Mouse (Mus musculus) CH12.LX (cell line): ENCODE measurements around the gene Sesn1. TPM values are rescaled to one million over a fixed set of nuclear protein-coding genes. Genes with fewer than 3 reads are reported as not detected.

Experiments used
- DNase-seq: peaks from one replicate; pipeline ENCODE4 v3.0.0-alpha.2; 2013; ENCODE audit errors: extremely low read depth
- H3K27ac ChIP-seq: 2 replicates; pipeline ENCODE4 v1.5.1; 2012; ENCODE audit warnings: low read depth, mild to moderate bottlenecking, control low read depth, moderate library complexity; ENCODE audit not compliant: insufficient read depth
- H3K27me3 ChIP-seq: replicated peaks from 2 replicates; pipeline ENCODE3; 2012; ENCODE audit warnings: inconsistent platforms
- H3K36me3 ChIP-seq, 2 experiments: replicated peaks in 1 of 2; 2 replicates each; pipeline versions ENCODE3 to v1.6.1; 2012; ENCODE audit warnings: inconsistent platforms in 1 of 2, low read length in 1 of 2, mild to moderate bottlenecking in 1 of 2, mixed read lengths in 1 of 2, moderate library complexity in 1 of 2; ENCODE audit not compliant: control insufficient read depth in 1 of 2, insufficient read depth in 1 of 2
- H3K4me1 ChIP-seq, 2 experiments: 2 replicates each; pipeline ENCODE4 v1.6.1; 2012; ENCODE audit warnings: inconsistent platforms in 1 of 2, moderate library complexity in 1 of 2; ENCODE audit not compliant: insufficient read depth in 2 of 2, control insufficient read depth in 1 of 2
- H3K4me2 ChIP-seq: 2 replicates; pipeline ENCODE4 v1.6.1; 2012; ENCODE audit warnings: low read depth, mild to moderate bottlenecking, control low read depth; ENCODE audit not compliant: poor library complexity, insufficient read depth, severe bottlenecking
- H3K4me3 ChIP-seq, 3 experiments: fragments of 150-350 bp in 1 of 3; sonication (generic) in 1 of 3; replicated peaks in 1 of 3; 2 replicates each; pipeline versions ENCODE3 to v1.5.1; 2011 to 2012; ENCODE audit warnings: low read depth in 2 of 3, low read length in 2 of 3, mild to moderate bottlenecking in 2 of 3, moderate library complexity in 2 of 3, control low read depth in 1 of 3, improper control_type of control experiment in 1 of 3, inconsistent platforms in 1 of 3, mixed read lengths in 1 of 3; ENCODE audit not compliant: poor library complexity in 1 of 3
- H3K79me2 ChIP-seq: replicated peaks from 2 replicates; pipeline ENCODE4 v1.6.1; 2012; ENCODE audit warnings: mild to moderate bottlenecking, moderate library complexity; ENCODE audit not compliant: control insufficient read depth, poor library complexity, insufficient read depth, severe bottlenecking; ENCODE audit errors: extremely low read depth
- H3K9ac ChIP-seq: 2 replicates; pipeline ENCODE4 v1.6.1; 2012; ENCODE audit warnings: low read depth, mild to moderate bottlenecking, control low read depth, moderate library complexity; ENCODE audit not compliant: insufficient read depth
- H3K9me3 ChIP-seq: replicated peaks from 2 replicates; pipeline ENCODE3; 2012; ENCODE audit warnings: low read length, inconsistent platforms, mixed read lengths
- CHD2 ChIP-seq: IDR thresholded peaks from 2 replicates; pipeline ENCODE4 v1.6.1; 2011; ENCODE audit warnings: low read length, improper control_type of control experiment
- E2F4 ChIP-seq: IDR thresholded peaks from 2 replicates; pipeline ENCODE4 v1.6.1; 2011; ENCODE audit warnings: low read depth, low read length, improper control_type of control experiment; ENCODE audit not compliant: insufficient replicate concordance
- EP300 ChIP-seq: IDR thresholded peaks from 2 replicates; pipeline ENCODE4 v1.6.1; 2011; ENCODE audit warnings: low read length, improper control_type of control experiment
- ETS1 ChIP-seq: conservative IDR thresholded peaks from 2 replicates; pipeline ENCODE4 v1.6.1; 2012; ENCODE audit warnings: low read depth, mild to moderate bottlenecking, inconsistent platforms, low read length, improper control_type of control experiment, moderate library complexity
- MXI1 ChIP-seq: IDR thresholded peaks from 2 replicates; pipeline ENCODE4 v1.6.1; 2011; ENCODE audit warnings: mild to moderate bottlenecking, low read depth, low read length, improper control_type of control experiment
- POLR2AphosphoS2 ChIP-seq: IDR thresholded peaks from 2 replicates; pipeline ENCODE4 v1.6.1; 2011; ENCODE audit warnings: low read depth, low read length, improper control_type of control experiment
- UBTF ChIP-seq: IDR thresholded peaks from 2 replicates; pipeline ENCODE4 v1.6.1; 2012; ENCODE audit warnings: low read depth, mild to moderate bottlenecking, inconsistent platforms, low read length, improper control_type of control experiment, moderate library complexity
- ZNF384 ChIP-seq: IDR thresholded peaks from 2 replicates; pipeline ENCODE4 v1.6.1; 2012; ENCODE audit warnings: low read depth, low read length, improper control_type of control experiment, inconsistent platforms
- dilution Hi-C: fragments of 300-500 bp; cut with MboI; formaldehyde crosslinking; loops from 2 replicates; pipeline ENCODE4 v1.14.3; 2020; ENCODE audit warnings: low sequenced_read_pairs; ENCODE audit not compliant: extremely low pct_unique_long_range_greater_than_20kb, extremely low pct_ligation_motif_present
- in situ Hi-C: fragments of 300-500 bp; cut with MboI; formaldehyde crosslinking; loops from 3 replicates; pipeline ENCODE4 v1.14.3; 2019; ENCODE audit warnings: low sequenced_read_pairs, low pct_ligation_motif_present, low pct_unique_long_range_greater_than_20kb, mixed read lengths
- polyA plus RNA-seq: library from polyadenylated mRNA; unstranded; fragments of >175 nt; gene quantifications from 2 replicates; pipeline ENCODE4 v1.2.1, GENCODE M21; 2012; ENCODE audit warnings: low read depth; ENCODE audit not compliant: insufficient read length
- total RNA-seq, 2 experiments: library from RNA; depleted of rRNA; stranded (reverse); fragments of 300-350 nt in 1 of 2; fragments of >200 nt in 1 of 2; gene quantifications; 2 replicates each; pipeline ENCODE4 v1.2.3; 2012 to 2014

Sesn1 gene
- total and polyA plus RNA-seq, 3 experiments: 10.4 to 27.8 (median 22.0) TPM

GRCm38 (mm10) chr10:41957421-41958225 is 147.9 kb downstream of the Sesn1 start:
- in situ Hi-C loops (loop anchor here (10.0 to 25.0 kb wide), 2 partner anchors 123 to 445 kb away; partner anchors contain the start of gene Cd164), dilution Hi-C loops (no loop called here)
- H3K4me3 ChIP-seq: no peak overlapping the region
- no peak overlapping the region for H3K4me2 ChIP-seq
- H3K27ac ChIP-seq: no peak overlapping the region
- H3K27me3 ChIP-seq: no peaks in the 10 kb centered on the region
- DNase-seq: no peak
- H3K4me1 ChIP-seq: peaks cover 0 to 37% of the 10 kb centered on the region in 2 experiments; a peak in 2 of 4 replicates
- no peak overlapping the region for H3K9ac ChIP-seq
- H3K79me2 ChIP-seq: no peaks in the 10 kb centered on the region
- TF ChIP-seq ZNF384: no peak
- no peak for TF ChIP-seq POLR2AphosphoS2
- TF ChIP-seq MXI1: no peak
- no peak for TF ChIP-seq CHD2
- TF ChIP-seq E2F4: no peak
- TF ChIP-seq UBTF: no peak
- TF ChIP-seq EP300: no peak
- no peak for TF ChIP-seq ETS1
- H3K36me3 ChIP-seq: peaks cover 0 to 9% of the 10 kb centered on the region in 2 experiments
- peaks cover 5% of the 10 kb centered on the region for H3K9me3 ChIP-seq

Other genes starting within 250 kb of the Sesn1 start
- 0.59 and 0.64 TPM in 2 replicates for gene Ccdc162, start 93.3 kb upstream of the Sesn1 start, total RNA-seq (2012; rRNA removed)
- gene Ccdc162, start 93.3 kb upstream of the Sesn1 start, total RNA-seq (2014; rRNA removed): 1.3 and 1.5 TPM in 2 replicates
- gene Ccdc162, start 93.3 kb upstream of the Sesn1 start, polyA plus RNA-seq: 1.1 and 1.3 TPM in 2 replicates
- 14.1 TPM in 2 replicates for gene Cep57l1, start 64 bp upstream of the Sesn1 start, total RNA-seq (2012; rRNA removed)
- 28.1 and 29.2 TPM in 2 replicates for gene Cep57l1, start 64 bp upstream of the Sesn1 start, total RNA-seq (2014; rRNA removed)
- gene Cep57l1, start 64 bp upstream of the Sesn1 start, polyA plus RNA-seq: 19.4 and 19.8 TPM in 2 replicates
- 0.34 and 0.71 TPM in 2 replicates for gene Armc2, start 208.5 kb downstream of the Sesn1 start, total RNA-seq (2012; rRNA removed)
- gene Armc2, start 208.5 kb downstream of the Sesn1 start, total RNA-seq (2014; rRNA removed): 0.66 and 0.90 TPM in 2 replicates
- 0.79 and 0.99 TPM in 2 replicates for gene Armc2, start 208.5 kb downstream of the Sesn1 start, polyA plus RNA-seq